Mouse (Mus musculus) Patski (cell line): ENCODE results near the gene Cachd1. TPM values are rescaled to one million over a fixed set of nuclear protein-coding genes. Genes with fewer than 3 reads are reported as not detected.

Experiments
- ATAC-seq: fragments of 100-300 bp; one replicate; pipeline ENCODE4 v1.8.0; 2021
- CTCF ChIA-PET: fragments of 350-600 bp; sonication (Branson Sonifier 250); formaldehyde crosslinking; loops from one replicate; lab custom pipeline; 2022; ENCODE audit warnings: inconsistent platforms; lab: Charles Lee
- POLR2A ChIA-PET: fragments of 350-600 bp; sonication (Branson Sonifier 250); formaldehyde crosslinking; loops from one replicate; lab custom pipeline; 2022; ENCODE audit warnings: antibody characterized with exemption, inconsistent platforms; lab: Charles Lee
- DNase-seq: peaks from one replicate; pipeline ENCODE4 v3.0.0-alpha.2; 2011; ENCODE audit warnings: low read depth, low spot score
- H3K27me3 ChIP-seq: fragments of 371-371 bp; one replicate; pipeline ENCODE4 v1.5.1; 2021
- CTCF ChIP-seq: fragments of 100-300 bp; IDR thresholded peaks from one replicate; pipeline ENCODE4 v1.5.1; 2021
- in situ Hi-C: fragments of 300-500 bp; cut with MboI; formaldehyde crosslinking; loops from 3 replicates; pipeline ENCODE4 v1.11.1; 2018; ENCODE audit warnings: low pct_unique_long_range_greater_than_20kb, mixed read lengths
- polyA plus RNA-seq: library from polyadenylated mRNA; unstranded; gene quantifications from one replicate; pipeline ENCODE4 v1.2.3, GENCODE M21; 2021

Gene Cachd1
- polyA plus RNA-seq, 1 experiment from 2014 or later: 16.6 TPM

DNA sequence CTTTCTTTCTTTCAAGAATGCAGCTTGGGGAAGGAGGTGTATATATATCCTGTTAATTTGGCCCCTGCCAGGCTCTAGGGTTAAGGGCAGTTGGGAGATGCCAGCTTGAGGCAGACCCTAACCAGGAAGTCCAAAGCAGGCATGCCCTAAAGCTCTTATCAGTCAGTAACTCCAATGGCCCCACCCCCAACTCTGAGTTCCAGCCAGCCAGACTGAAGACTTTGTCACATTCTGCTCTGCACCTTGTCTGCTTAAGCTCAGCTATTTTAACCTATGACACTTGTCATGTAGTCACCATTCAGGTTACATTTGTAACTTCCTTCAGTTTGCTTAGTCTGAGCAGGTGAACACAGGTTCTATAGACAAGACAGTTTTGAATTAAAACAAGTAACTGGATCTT lies 117.3 kb downstream of the Cachd1 start:
- CTCF ChIA-PET: no interaction called here
- POLR2A ChIA-PET: no interaction called here
- no peak for TF ChIP-seq CTCF
- DNase-seq (no peak), ATAC-seq (no peak)
- in situ Hi-C loops: no loop called here
- H3K27me3 ChIP-seq: no peaks in the 10 kb centered on the region

DNA sequence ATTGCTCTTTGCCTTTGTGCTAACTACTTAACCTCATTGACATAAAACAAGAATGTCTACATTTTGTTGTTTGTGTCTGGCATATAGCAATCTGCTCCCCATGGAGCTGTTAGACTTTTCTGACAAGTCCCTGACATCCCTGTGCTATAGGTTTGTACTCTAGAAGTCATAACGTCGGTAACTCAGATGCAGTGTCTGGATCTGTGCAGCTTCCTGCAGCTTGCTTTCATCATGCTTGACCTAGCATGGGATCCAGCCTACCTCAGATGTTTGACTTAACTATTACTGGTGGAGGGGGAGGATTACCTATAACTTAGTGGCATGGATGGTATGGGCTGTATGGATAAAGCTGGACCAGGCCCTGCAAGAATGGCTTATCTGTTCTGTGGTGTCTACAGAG lies 117.7 kb downstream of the Cachd1 start:
- POLR2A ChIA-PET: no interaction called here
- CTCF ChIA-PET: no interaction called here
- H3K27me3 ChIP-seq: no peaks in the 10 kb centered on the region
- ATAC-seq (no peak), DNase-seq (no peak)
- in situ Hi-C loops: no loop called here
- TF ChIP-seq CTCF: no peak

- ATAC-seq: no peak
- POLR2A ChIA-PET: no interaction called here
- in situ Hi-C loops: no loop called here
Observed at GRCm38 (mm10) chr4:100896260-100897010, 120.0 kb downstream of the Cachd1 start.

DNA sequence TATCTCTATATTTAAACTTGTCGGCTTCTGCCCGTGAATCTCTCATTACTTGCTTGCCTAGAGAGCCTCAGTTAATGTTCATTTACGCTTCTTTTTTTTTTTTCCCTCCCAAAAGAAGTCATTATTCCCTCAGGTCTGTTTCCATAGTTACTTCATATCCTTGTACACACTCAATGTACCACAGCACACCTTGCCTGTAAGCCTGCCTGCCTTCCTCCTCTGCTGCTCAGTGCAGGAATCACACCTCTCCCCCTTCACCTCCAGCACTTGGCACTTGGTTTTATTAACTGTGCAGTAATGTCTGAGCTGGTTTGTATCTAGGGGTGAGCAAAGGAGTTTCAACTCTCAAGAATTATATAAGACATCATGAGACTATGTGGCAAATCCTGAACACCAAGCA lies 121.5 kb downstream of the Cachd1 start:
- TF ChIP-seq CTCF: no peak
- CTCF ChIA-PET: no interaction called here
- no peaks in the 10 kb centered on the region for H3K27me3 ChIP-seq
- in situ Hi-C loops: no loop called here
- DNase-seq (no peak), ATAC-seq (no peak)
- POLR2A ChIA-PET: interaction anchor here (0.6 kb wide), 1 partner anchor 10 kb away, joined by 6 read pairs; no protein-coding TSS in a partner anchor

More at GRCm38 (mm10) chr4:100896260-100897010, 120.0 kb downstream of the Cachd1 start:
- TF ChIP-seq CTCF: no peak
- no peak for DNase-seq
- CTCF ChIA-PET: no interaction called here
- H3K27me3 ChIP-seq: no peaks in the 10 kb centered on the region

GRCm38 (mm10) chr4:100909694-100910340 lies 133.3 kb downstream of the Cachd1 start:
- no peak for TF ChIP-seq CTCF
- no peaks in the 10 kb centered on the region for H3K27me3 ChIP-seq
- in situ Hi-C loops: no loop called here
- no peak for DNase-seq
- POLR2A ChIA-PET: interaction anchor here (0.6 kb wide), 1 partner anchor 74 kb away, joined by 5 read pairs; no protein-coding TSS in a partner anchor
- CTCF ChIA-PET: interaction anchor here (1.0 to 1.5 kb wide), 2 partner anchors 12 to 29 kb away, joined by 3 to 4 read pairs; no protein-coding TSS in a partner anchor
- ATAC-seq: no peak

- POLR2A ChIA-PET: no interaction called here
- no peak for DNase-seq
- TF ChIP-seq CTCF: no peak
- no peak for ATAC-seq
- in situ Hi-C loops: no loop called here
- CTCF ChIA-PET: interaction anchor here (1.5 kb wide), 1 partner anchor 30 kb away, joined by 4 read pairs; no protein-coding TSS in a partner anchor
- H3K27me3 ChIP-seq: no peaks in the 10 kb centered on the region
Observed at GRCm38 (mm10) chr4:100910605-100911330, 134.3 kb downstream of the Cachd1 start.

DNA sequence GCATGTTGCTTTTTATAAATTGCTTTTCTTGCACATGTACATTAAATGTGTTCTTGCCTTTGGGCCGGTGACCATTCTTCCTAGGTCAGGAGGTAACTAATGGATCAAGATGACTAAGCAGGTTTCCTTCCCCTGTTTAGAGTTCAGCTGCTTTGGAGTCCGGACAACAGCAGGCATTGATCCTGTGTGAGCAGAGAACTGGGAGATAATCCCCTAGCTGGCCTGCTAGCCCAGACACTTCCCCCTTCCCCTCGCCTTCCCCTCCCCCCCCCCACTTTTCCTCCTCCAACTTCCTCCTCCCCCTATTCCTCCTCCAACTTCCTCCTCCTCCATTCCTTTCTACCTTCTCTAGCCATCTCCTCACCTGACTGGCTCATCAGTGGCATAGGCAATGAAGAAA lies 135.2 kb downstream of the Cachd1 start:
- in situ Hi-C loops: no loop called here
- POLR2A ChIA-PET: no interaction called here
- CTCF ChIA-PET: no interaction called here
- TF ChIP-seq CTCF: no peak
- no peak for ATAC-seq
- no peak for DNase-seq
- H3K27me3 ChIP-seq: no peaks in the 10 kb centered on the region

DNA sequence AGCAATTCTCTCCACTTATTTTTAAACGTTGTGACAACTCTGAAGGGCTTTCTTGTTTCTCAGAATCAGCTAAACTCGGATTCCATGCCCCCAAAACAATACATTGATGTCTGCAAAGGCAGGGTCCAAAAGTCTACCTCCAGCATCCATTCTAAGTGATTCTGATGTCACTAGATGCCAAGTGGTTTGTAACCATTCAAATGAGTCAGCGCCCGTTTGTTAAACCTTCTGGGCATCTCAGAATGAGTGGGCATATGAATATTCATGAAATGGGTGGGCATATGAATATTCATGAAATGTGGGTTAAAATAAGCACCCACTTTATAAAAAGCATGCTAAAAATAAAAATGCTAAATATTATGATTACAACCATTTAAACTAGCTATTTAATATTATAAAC lies 137.2 kb downstream of the Cachd1 start:
- no peaks in the 10 kb centered on the region for H3K27me3 ChIP-seq
- CTCF ChIA-PET: interaction anchor here (1.4 kb wide), 1 partner anchor 25 kb away, joined by 4 read pairs; no protein-coding TSS in a partner anchor
- in situ Hi-C loops: no loop called here
- POLR2A ChIA-PET: no interaction called here
- TF ChIP-seq CTCF: no peak
- no peak for DNase-seq
- no peak for ATAC-seq

- ChIA-PET CTCF (interaction anchor here (1.4 to 2.0 kb wide), 2 partner anchors 10 to 26 kb away, joined by 4 to 6 read pairs; no protein-coding TSS in a partner anchor), POLR2A (no interaction called here)
- in situ Hi-C loops: no loop called here
- no peaks in the 10 kb centered on the region for H3K27me3 ChIP-seq
- no peak for TF ChIP-seq CTCF
- ATAC-seq (no peak), DNase-seq (no peak)
Observed at GRCm38 (mm10) chr4:100914532-100914931, 138.1 kb downstream of the Cachd1 start.

- TF ChIP-seq CTCF: no peak
- no peak for DNase-seq
- no peaks in the 10 kb centered on the region for H3K27me3 ChIP-seq
- ChIA-PET POLR2A (interaction anchor here (0.5 kb wide), 1 partner anchor 668 kb away, joined by 3 read pairs; no protein-coding TSS in a partner anchor), CTCF (interaction anchor here (1.4 to 2.0 kb wide), 2 partner anchors 10 to 26 kb away, joined by 4 to 6 read pairs; no protein-coding TSS in a partner anchor)
- in situ Hi-C loops: no loop called here
- no peak for ATAC-seq
Observed at GRCm38 (mm10) chr4:100915093-100915492, 138.6 kb downstream of the Cachd1 start.
